Mouse (Mus musculus) lung, embryonic 16.5 days (tissue): ENCODE data around the gene Bbx. TPM values are rescaled to one million over a fixed set of nuclear protein-coding genes. Genes with fewer than 3 reads are reported as not detected.

ENCODE experiments used
- ATAC-seq: fragments of 200-750 bp; cut with Nextera tagmentation; 2 replicates; pipeline ENCODE4 v1.8.0; 2017; ENCODE audit warnings: low read depth, mild to moderate bottlenecking, moderate library complexity
- H3K27ac ChIP-seq: fragments of 300-500 bp; sonication (generic); 2 replicates; pipeline ENCODE4 v1.5.1; 2014; ENCODE audit warnings: mild to moderate bottlenecking, control low read depth, low read length
- H3K27me3 ChIP-seq: fragments of 300-500 bp; sonication (generic); 2 replicates; pipeline ENCODE4 v1.6.1; 2014; ENCODE audit warnings: low read depth, low read length, mixed read lengths; ENCODE audit not compliant: control insufficient read depth, insufficient read depth
- H3K36me3 ChIP-seq: fragments of 300-500 bp; sonication (generic); 2 replicates; pipeline ENCODE4 v1.6.1; 2014; ENCODE audit warnings: low read length; ENCODE audit not compliant: control insufficient read depth, insufficient read depth
- H3K4me1 ChIP-seq: fragments of 300-500 bp; sonication (generic); replicated peaks from 2 replicates; pipeline ENCODE4 v1.6.1; 2014; ENCODE audit warnings: low read length, mixed read lengths; ENCODE audit not compliant: control insufficient read depth, insufficient read depth
- H3K4me2 ChIP-seq: fragments of 300-500 bp; sonication (generic); 2 replicates; pipeline ENCODE4 v1.6.1; 2014; ENCODE audit warnings: low read depth, low read length, control low read depth
- H3K4me3 ChIP-seq: fragments of 300-500 bp; sonication (generic); 2 replicates; pipeline ENCODE4 v1.5.1; 2014; ENCODE audit warnings: mild to moderate bottlenecking, low read length, control low read depth
- H3K9ac ChIP-seq: fragments of 300-500 bp; sonication (generic); 2 replicates; pipeline ENCODE4 v1.6.1; 2014; ENCODE audit warnings: low read length, control low read depth
- H3K9me3 ChIP-seq: fragments of 300-500 bp; sonication (generic); 2 replicates; pipeline ENCODE4 v1.6.1; 2016; ENCODE audit warnings: low read length; ENCODE audit not compliant: control insufficient read depth
- WGBS: fragments of 180-500 bp; shearing (Covaris S2); extraction: QIAGEN DNeasy Blood & Tissue Kit; methylation state at CpG from one replicate; pipeline ENCODE4 v1.1.7; 2014; 5-methylcytosine and 5-hydroxymethylcytosine counted together
- polyA plus RNA-seq: library from polyadenylated mRNA; unstranded; fragments of >200 nt; fragmentation: Nextera tagmentation; extraction: Ambion mirVana; gene quantifications from 2 replicates; pipeline ENCODE4 v1.2.1, GENCODE M21; 2015

Gene Bbx
- polyA plus RNA-seq, result 39.5 and 43.1 TPM in 2 replicates

GRCm38 (mm10) chr16:50432062-50432878, at the start of gene Bbx:
Gene Bbx, minus strand, starts transcription at chr16:50432390.
- Histone ChIP-seq H3K9me3 (no peaks in the 10 kb centered on the region), H3K27me3 (no peaks in the 10 kb centered on the region), H3K36me3 (no peaks in the 10 kb centered on the region), H3K9ac (peak within 1 kb of the TSS; percentile 96), H3K27ac (peak within 1 kb of the TSS; percentile 99), H3K4me1 (peaks cover 8% of the 10 kb centered on the region), H3K4me2 (peak within 1 kb of the TSS; percentile 98), H3K4me3 (peak within 1 kb of the TSS; percentile 95)
- peak; percentile 98 for ATAC-seq
- WGBS, result under 1% methylated on average over 50 of the region's 55 CpGs

GRCm38 (mm10) chr16:50481892-50482291, 49.7 kb upstream of the Bbx start:
- WGBS, result 55% methylated on average over 7 of the region's 7 CpGs
- Histone ChIP-seq H3K9ac (no peak overlapping the region), H3K4me3 (no peak overlapping the region), H3K4me2 (no peak overlapping the region), H3K36me3 (no peaks in the 10 kb centered on the region), H3K27me3 (no peaks in the 10 kb centered on the region), H3K9me3 (no peaks in the 10 kb centered on the region), H3K27ac (no peak overlapping the region), H3K4me1 (no peaks in the 10 kb centered on the region)
- no peak for ATAC-seq

GRCm38 (mm10) chr16:50481341-50481740, 49.2 kb upstream of the Bbx start:
- no peak overlapping the region for H3K4me3 ChIP-seq
- no peak overlapping the region for H3K27ac ChIP-seq
- H3K27me3 ChIP-seq, result no peaks in the 10 kb centered on the region
- no peaks in the 10 kb centered on the region for H3K4me1 ChIP-seq
- no peak overlapping the region for H3K9ac ChIP-seq
- H3K9me3 ChIP-seq, result no peaks in the 10 kb centered on the region
- ATAC-seq, result no peak
- no peak overlapping the region for H3K4me2 ChIP-seq
- no peaks in the 10 kb centered on the region for H3K36me3 ChIP-seq
- WGBS, result 56% methylated on average over 5 of the region's 5 CpGs

- WGBS, result 93% methylated on average over 1 of the region's 1 CpGs
- Histone ChIP-seq H3K9me3 (no peaks in the 10 kb centered on the region), H3K36me3 (no peaks in the 10 kb centered on the region), H3K9ac (no peak overlapping the region), H3K27ac (no peak overlapping the region), H3K27me3 (no peaks in the 10 kb centered on the region), H3K4me1 (no peaks in the 10 kb centered on the region), H3K4me2 (no peak overlapping the region), H3K4me3 (no peak overlapping the region)
- no peak for ATAC-seq
Observed at GRCm38 (mm10) chr16:50478695-50479094, 46.5 kb upstream of the Bbx start.

GRCm38 (mm10) chr16:50477628-50478027, 45.4 kb upstream of the Bbx start:
- Histone ChIP-seq H3K4me2 (no peak overlapping the region), H3K4me3 (no peak overlapping the region)
- 83% methylated on average over 6 of the region's 6 CpGs for WGBS

GRCm38 (mm10) chr16:50462226-50462870, 30.2 kb upstream of the Bbx start:
- peak; percentile 56; the same call in 1 of the 2 replicates for ATAC-seq
- peak overlapping the region; percentile 14; the same call in 1 of the 2 replicates for H3K4me2 ChIP-seq
- no peak overlapping the region for H3K4me3 ChIP-seq
- no peak overlapping the region for H3K27ac ChIP-seq
- WGBS, result 28% methylated on average over 10 of the region's 10 CpGs
- H3K9me3 ChIP-seq, result no peaks in the 10 kb centered on the region
- no peak overlapping the region for H3K9ac ChIP-seq
- no peaks in the 10 kb centered on the region for H3K36me3 ChIP-seq
- no peaks in the 10 kb centered on the region for H3K4me1 ChIP-seq
- H3K27me3 ChIP-seq, result no peaks in the 10 kb centered on the region

More at GRCm38 (mm10) chr16:50477628-50478027, 45.4 kb upstream of the Bbx start:
- Histone ChIP-seq H3K36me3 (no peaks in the 10 kb centered on the region), H3K27ac (no peak overlapping the region), H3K4me1 (no peaks in the 10 kb centered on the region), H3K27me3 (no peaks in the 10 kb centered on the region), H3K9me3 (no peaks in the 10 kb centered on the region), H3K9ac (no peak overlapping the region)
- ATAC-seq, result no peak

GRCm38 (mm10) chr16:50459146-50459545, 27.0 kb upstream of the Bbx start:
- Histone ChIP-seq H3K27me3 (no peaks in the 10 kb centered on the region), H3K9me3 (no peaks in the 10 kb centered on the region), H3K36me3 (no peaks in the 10 kb centered on the region), H3K4me2 (no peak overlapping the region), H3K4me1 (no peaks in the 10 kb centered on the region), H3K9ac (no peak overlapping the region), H3K4me3 (no peak overlapping the region), H3K27ac (no peak overlapping the region)
- ATAC-seq, result no peak
- 35% methylated on average over 3 of the region's 3 CpGs for WGBS

GRCm38 (mm10) chr16:50456053-50456452, 23.9 kb upstream of the Bbx start:
- Histone ChIP-seq H3K4me2 (no peak overlapping the region), H3K4me3 (no peak overlapping the region), H3K9ac (no peak overlapping the region), H3K27ac (no peak overlapping the region), H3K9me3 (no peaks in the 10 kb centered on the region), H3K36me3 (no peaks in the 10 kb centered on the region), H3K4me1 (no peaks in the 10 kb centered on the region), H3K27me3 (no peaks in the 10 kb centered on the region)
- no peak for ATAC-seq
- WGBS, result 70% methylated on average over 1 of the region's 1 CpGs

GRCm38 (mm10) chr16:50449086-50449485, 16.9 kb upstream of the Bbx start:
- no peaks in the 10 kb centered on the region for H3K36me3 ChIP-seq
- 81% methylated on average over 9 of the region's 9 CpGs for WGBS
- no peak for ATAC-seq
- H3K4me1 ChIP-seq, result no peaks in the 10 kb centered on the region
- H3K27ac ChIP-seq, result no peak overlapping the region
- no peak overlapping the region for H3K9ac ChIP-seq
- no peak overlapping the region for H3K4me2 ChIP-seq
- no peak overlapping the region for H3K4me3 ChIP-seq
- no peaks in the 10 kb centered on the region for H3K9me3 ChIP-seq
- H3K27me3 ChIP-seq, result no peaks in the 10 kb centered on the region
